Mouse (Mus musculus): ENCODE data around the gene Utp4. TPM values are rescaled to one million over a fixed set of nuclear protein-coding genes. Genes with fewer than 3 reads are reported as not detected.
A peak's percentile ranks its signal among the peaks of the same experiment; 100 is the strongest.

Utp4 gene
- polyA plus RNA-seq, 1 experiment = 0.25 TPM

DNA sequence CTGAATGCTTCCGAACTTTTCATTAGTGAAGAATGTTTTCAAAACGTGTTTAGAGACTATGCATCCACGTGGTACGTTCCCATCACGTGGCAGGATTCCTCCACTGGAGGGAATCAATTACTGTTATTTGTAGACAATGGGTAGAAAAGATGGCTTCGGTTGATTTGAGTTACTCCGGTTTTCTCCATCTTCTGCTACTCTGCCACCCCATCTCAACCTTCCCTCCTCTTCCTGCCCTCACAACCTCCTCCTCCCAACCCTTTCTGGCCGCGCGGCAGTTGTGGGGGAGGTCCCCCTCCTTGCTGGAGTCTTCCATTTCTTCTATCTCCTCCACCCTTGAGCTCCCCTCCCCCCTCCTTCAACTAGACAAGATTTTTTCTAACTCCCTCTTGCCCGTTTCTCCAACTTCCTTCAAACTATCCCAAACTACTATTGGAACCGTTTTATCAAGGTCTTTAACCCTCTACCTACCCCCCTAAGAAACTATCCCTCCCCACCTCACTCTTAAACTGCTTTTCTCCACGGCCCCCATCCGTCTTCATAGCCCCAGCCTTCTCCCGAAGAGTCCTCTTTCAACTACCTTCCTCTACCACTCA lies 1.1 kb upstream of the Utp4 start:
- TF ChIP-seq TAL1 (IDR thresholded peaks at IDR 0.05; ENCODE audit: low read length) = no peak
- Histone ChIP-seq H3K36me3 (ENCODE audit: control insufficient read depth) (peaks cover 38% of the 10 kb centered on the region), H3K27me3 (ENCODE audit: control insufficient read depth) (no peaks in the 10 kb centered on the region), H3K4me1 (ENCODE audit: control insufficient read depth) (peaks cover 32% of the 10 kb centered on the region), H3K4me3 (replicated peaks) (peak overlapping the region; percentile 96), H3K9me3 (ENCODE audit: control insufficient read depth, low read length) (no peaks in the 10 kb centered on the region)

DNA sequence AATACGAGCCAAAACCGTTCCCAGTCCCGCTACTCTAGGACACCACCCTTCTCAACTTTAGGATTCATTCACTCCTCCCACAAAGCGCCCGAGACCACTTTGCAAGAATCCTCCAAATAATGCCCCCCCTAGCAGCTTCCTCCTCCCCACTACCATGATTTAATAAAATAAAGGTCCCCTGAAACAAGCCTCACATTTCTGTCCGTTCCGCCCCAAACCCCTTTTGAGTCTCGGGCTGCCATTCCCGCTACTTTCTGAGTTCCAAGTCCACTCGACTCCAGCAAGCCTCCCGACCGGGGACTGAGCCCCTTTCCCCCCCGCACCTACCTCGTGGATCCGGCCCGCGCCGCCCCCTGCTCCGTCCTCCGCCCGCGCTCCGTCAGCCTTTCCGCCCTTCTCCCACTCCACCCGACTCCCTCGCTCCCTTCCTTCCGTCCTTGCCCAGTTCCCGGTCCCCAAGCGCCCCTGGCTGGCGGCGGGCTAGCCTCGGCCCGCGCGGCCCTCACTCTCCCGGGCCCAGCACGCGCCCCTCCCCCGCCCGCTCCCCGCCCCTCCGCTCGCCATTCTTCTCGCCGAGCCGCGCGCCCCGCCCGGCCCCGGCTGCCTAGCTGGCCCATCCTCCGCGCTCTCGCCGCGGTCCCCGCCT lies 507 bp upstream of the Utp4 start:
- Histone ChIP-seq H3K9me3 (ENCODE audit: control insufficient read depth, low read length) (no peaks in the 10 kb centered on the region), H3K27me3 (ENCODE audit: control insufficient read depth) (no peaks in the 10 kb centered on the region), H3K4me3 (replicated peaks) (peak overlapping the region; percentile 96), H3K4me1 (ENCODE audit: control insufficient read depth) (peaks cover 32% of the 10 kb centered on the region), H3K36me3 (ENCODE audit: control insufficient read depth) (peaks cover 43% of the 10 kb centered on the region)
- no peak for TF ChIP-seq GATA1 (IDR thresholded peaks at IDR 0.05; ENCODE audit: low read length)

- no peak for TF ChIP-seq TAL1 (IDR thresholded peaks at IDR 0.05; ENCODE audit: low read length)
- no peak for TF ChIP-seq GATA1 (IDR thresholded peaks at IDR 0.05; ENCODE audit: low read length)
- Histone ChIP-seq H3K4me3 (replicated peaks) (no peak overlapping the region), H3K9me3 (ENCODE audit: control insufficient read depth, low read length) (no peaks in the 10 kb centered on the region), H3K36me3 (ENCODE audit: control insufficient read depth) (peaks cover 94% of the 10 kb centered on the region), H3K4me1 (ENCODE audit: control insufficient read depth) (peaks cover 8% of the 10 kb centered on the region), H3K27me3 (ENCODE audit: control insufficient read depth) (no peaks in the 10 kb centered on the region)
Observed at GRCm38 (mm10) chr8:106899473-106899872, 6.0 kb downstream of the Utp4 start.

- TF ChIP-seq GATA1 (IDR thresholded peaks at IDR 0.05; ENCODE audit: low read length) = no peak
- TF ChIP-seq TAL1 (IDR thresholded peaks at IDR 0.05; ENCODE audit: low read length) = no peak
- H3K4me1 ChIP-seq (ENCODE audit: control insufficient read depth) = no peaks in the 10 kb centered on the region
- no peak overlapping the region for H3K4me3 ChIP-seq (replicated peaks)
- no peaks in the 10 kb centered on the region for H3K27me3 ChIP-seq (ENCODE audit: control insufficient read depth)
- no peaks in the 10 kb centered on the region for H3K9me3 ChIP-seq (ENCODE audit: control insufficient read depth, low read length)
- H3K36me3 ChIP-seq (ENCODE audit: control insufficient read depth) = peaks cover 90% of the 10 kb centered on the region
Observed at GRCm38 (mm10) chr8:106905727-106906480, 12.5 kb downstream of the Utp4 start.

DNA sequence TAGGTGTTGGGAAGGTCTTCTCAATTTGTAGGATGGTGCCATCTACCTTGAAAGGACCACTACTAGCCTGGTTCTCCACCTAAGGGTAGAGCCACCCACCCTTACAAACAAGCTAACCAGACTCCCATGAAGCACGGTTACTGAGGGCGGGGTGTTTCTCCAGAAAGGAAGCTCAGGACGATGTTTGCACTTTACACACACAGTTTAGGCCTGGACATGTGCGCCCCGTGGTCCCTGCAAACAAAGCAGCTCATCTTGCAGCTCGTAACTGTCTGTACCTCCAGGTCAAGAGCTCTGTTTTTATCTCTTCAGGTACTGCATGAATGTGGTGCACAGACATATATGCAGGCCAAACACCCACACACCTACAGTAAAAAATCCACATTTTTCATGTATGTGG lies 13.2 kb downstream of the Utp4 start:
- no peaks in the 10 kb centered on the region for H3K9me3 ChIP-seq (ENCODE audit: control insufficient read depth, low read length)
- no peaks in the 10 kb centered on the region for H3K4me1 ChIP-seq (ENCODE audit: control insufficient read depth)
- TF ChIP-seq TAL1 (IDR thresholded peaks at IDR 0.05; ENCODE audit: low read length) (no peak), GATA1 (IDR thresholded peaks at IDR 0.05; ENCODE audit: low read length) (no peak)
- no peaks in the 10 kb centered on the region for H3K27me3 ChIP-seq (ENCODE audit: control insufficient read depth)
- peaks cover 89% of the 10 kb centered on the region for H3K36me3 ChIP-seq (ENCODE audit: control insufficient read depth)
- H3K4me3 ChIP-seq (replicated peaks) = no peak overlapping the region

- TF ChIP-seq GATA1 (IDR thresholded peaks at IDR 0.05; ENCODE audit: low read length) (no peak), TAL1 (IDR thresholded peaks at IDR 0.05; ENCODE audit: low read length) (no peak)
- no peaks in the 10 kb centered on the region for H3K4me1 ChIP-seq (ENCODE audit: control insufficient read depth)
- H3K36me3 ChIP-seq (ENCODE audit: control insufficient read depth) = peaks cover 88% of the 10 kb centered on the region
- H3K27me3 ChIP-seq (ENCODE audit: control insufficient read depth) = no peaks in the 10 kb centered on the region
- H3K4me3 ChIP-seq (replicated peaks) = no peak overlapping the region
- H3K9me3 ChIP-seq (ENCODE audit: control insufficient read depth, low read length) = no peaks in the 10 kb centered on the region
Observed at GRCm38 (mm10) chr8:106907450-106907849, 14.0 kb downstream of the Utp4 start.

- Histone ChIP-seq H3K4me3 (replicated peaks) (no peak overlapping the region), H3K36me3 (ENCODE audit: control insufficient read depth) (peaks cover 86% of the 10 kb centered on the region), H3K4me1 (ENCODE audit: control insufficient read depth) (no peaks in the 10 kb centered on the region), H3K27me3 (ENCODE audit: control insufficient read depth) (no peaks in the 10 kb centered on the region), H3K9me3 (ENCODE audit: control insufficient read depth, low read length) (no peaks in the 10 kb centered on the region)
- TF ChIP-seq TAL1 (IDR thresholded peaks at IDR 0.05; ENCODE audit: low read length) = no peak
- no peak for TF ChIP-seq GATA1 (IDR thresholded peaks at IDR 0.05; ENCODE audit: low read length)
Observed at GRCm38 (mm10) chr8:106908291-106908690, 14.9 kb downstream of the Utp4 start.

DNA sequence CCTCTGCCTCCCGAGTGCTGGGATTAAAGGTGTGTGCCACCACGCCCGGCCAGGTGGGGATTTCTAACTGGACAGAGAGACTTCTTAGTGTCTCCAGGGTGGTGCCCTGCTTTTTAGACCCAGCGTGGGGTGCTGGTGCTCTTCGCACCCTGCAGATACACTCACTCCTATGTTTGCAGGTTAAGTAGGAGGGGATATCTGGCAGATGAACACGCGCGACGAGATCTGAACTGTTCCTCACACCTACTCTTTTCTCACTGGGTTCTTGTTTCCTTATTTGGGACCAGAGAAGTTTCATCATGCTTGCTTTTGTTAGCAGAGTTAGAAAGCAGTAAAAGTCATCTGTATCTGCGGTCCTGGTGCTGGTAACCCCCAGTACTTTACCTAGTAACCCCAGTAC lies 20.2 kb downstream of the Utp4 start:
- TF ChIP-seq GATA1 (IDR thresholded peaks at IDR 0.05; ENCODE audit: low read length) (no peak), TAL1 (IDR thresholded peaks at IDR 0.05; ENCODE audit: low read length) (no peak)

GRCm38 (mm10) chr8:106919721-106920394 lies 26.4 kb downstream of the Utp4 start:
- no peaks in the 10 kb centered on the region for H3K27me3 ChIP-seq (ENCODE audit: control insufficient read depth)
- H3K36me3 ChIP-seq (ENCODE audit: control insufficient read depth) = peaks cover 81% of the 10 kb centered on the region
- no peaks in the 10 kb centered on the region for H3K4me1 ChIP-seq (ENCODE audit: control insufficient read depth)
- no peak for TF ChIP-seq GATA1 (IDR thresholded peaks at IDR 0.05; ENCODE audit: low read length)
- no peak for TF ChIP-seq TAL1 (IDR thresholded peaks at IDR 0.05; ENCODE audit: low read length)
- H3K9me3 ChIP-seq (ENCODE audit: control insufficient read depth, low read length) = no peaks in the 10 kb centered on the region
- no peak overlapping the region for H3K4me3 ChIP-seq (replicated peaks)

More for the DNA sequence above, 20.2 kb downstream of the Utp4 start:
- no peaks in the 10 kb centered on the region for H3K27me3 ChIP-seq (ENCODE audit: control insufficient read depth)
- H3K9me3 ChIP-seq (ENCODE audit: control insufficient read depth, low read length) = no peaks in the 10 kb centered on the region
- no peak overlapping the region for H3K4me3 ChIP-seq (replicated peaks)
- H3K36me3 ChIP-seq (ENCODE audit: control insufficient read depth) = peaks cover 85% of the 10 kb centered on the region
- no peaks in the 10 kb centered on the region for H3K4me1 ChIP-seq (ENCODE audit: control insufficient read depth)

Data from erythroblast, embryonic 14.5 days (primary cell).